Mouse (Mus musculus) liver, embryonic 13.5 days (tissue): Measurements from ENCODE around the gene Htr3a. TPM values are rescaled to one million over a fixed set of nuclear protein-coding genes. Genes with fewer than 3 reads are reported as not detected.
A peak's percentile ranks its signal among the peaks of the same experiment; 100 is the strongest.

Experiments
- ATAC-seq: fragments of 200-750 bp; cut with Nextera tagmentation; 2 replicates; pipeline ENCODE4 v1.8.0; 2017; ENCODE audit warnings: low read depth, mild to moderate bottlenecking, moderate number of reproducible peaks, moderate library complexity
- DNase-seq: peaks from one replicate; pipeline ENCODE4 v3.0.0; 2022
- H3K27ac ChIP-seq: fragments of 300-500 bp; sonication (generic); 2 replicates; pipeline ENCODE4 v1.5.1; 2015; ENCODE audit warnings: moderate library complexity, mild to moderate bottlenecking, inconsistent platforms
- H3K27me3 ChIP-seq: fragments of 300-500 bp; sonication (generic); 2 replicates; pipeline ENCODE4 v1.6.1; 2015; ENCODE audit warnings: mild to moderate bottlenecking, inconsistent platforms
- H3K36me3 ChIP-seq: fragments of 300-500 bp; sonication (generic); 2 replicates; pipeline ENCODE4 v1.6.1; 2015; ENCODE audit warnings: mild to moderate bottlenecking, inconsistent platforms
- H3K4me1 ChIP-seq: fragments of 300-500 bp; sonication (generic); replicated peaks from 2 replicates; pipeline ENCODE4 v1.6.1; 2015; ENCODE audit warnings: inconsistent platforms
- H3K4me2 ChIP-seq: fragments of 300-500 bp; sonication (generic); 2 replicates; pipeline ENCODE4 v1.6.1; 2015; ENCODE audit warnings: inconsistent platforms, mild to moderate bottlenecking, moderate library complexity
- H3K4me3 ChIP-seq: fragments of 300-500 bp; sonication (generic); replicated peaks from 2 replicates; pipeline ENCODE4 v1.5.1; 2015; ENCODE audit warnings: mild to moderate bottlenecking, inconsistent platforms
- H3K9ac ChIP-seq: fragments of 300-500 bp; sonication (generic); 2 replicates; pipeline ENCODE4 v1.6.1; 2015; ENCODE audit warnings: mild to moderate bottlenecking, inconsistent platforms
- H3K9me3 ChIP-seq: fragments of 300-500 bp; sonication (generic); replicated peaks from 2 replicates; pipeline ENCODE4 v1.6.1; 2016; ENCODE audit warnings: inconsistent platforms
- WGBS: fragments of 180-500 bp; shearing (Covaris S2); methylation state at CpG from one replicate; pipeline ENCODE4 v1.1.7; 2015; ENCODE audit not compliant: insufficient replicate concordance; 5-methylcytosine and 5-hydroxymethylcytosine counted together
- polyA plus RNA-seq: library from polyadenylated mRNA; unstranded; fragments of >200 nt; fragmentation: Nextera tagmentation; extraction: Ambion mirVana; gene quantifications from 2 replicates; pipeline ENCODE4 v1.2.1, GENCODE M21; 2015

Gene Htr3a
- polyA plus RNA-seq, 1 experiment from 2014 or later = 0.05 TPM

DNA sequence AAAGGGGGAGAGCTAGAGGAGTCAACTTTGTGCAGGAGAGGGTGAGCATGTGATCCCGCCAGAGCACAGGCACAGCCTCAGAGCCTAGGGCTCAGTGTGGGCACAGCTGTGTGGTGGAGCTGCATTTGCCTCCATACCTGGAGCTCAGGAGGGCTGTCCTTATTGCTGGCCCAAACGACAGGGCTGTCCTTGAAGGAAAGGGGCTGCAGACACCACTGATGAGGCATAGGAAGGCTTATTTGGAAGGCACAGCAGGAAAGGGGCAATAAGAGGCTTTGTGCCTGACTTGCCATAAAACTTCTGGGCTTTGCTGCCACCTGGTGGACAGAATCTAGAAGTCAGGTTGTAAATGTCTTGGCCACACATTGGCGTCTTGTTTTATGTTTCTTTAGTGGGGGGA is 16.9 kb downstream of the Htr3a start:
- no peaks in the 10 kb centered on the region for H3K9me3 ChIP-seq
- H3K4me3 ChIP-seq = no peak overlapping the region
- H3K4me2 ChIP-seq = no peak overlapping the region
- DNase-seq (peak; percentile 15), ATAC-seq (no peak)
- H3K27me3 ChIP-seq = peaks cover 12% of the 10 kb centered on the region; the same call in 1 of the 2 replicates
- no peak overlapping the region for H3K9ac ChIP-seq
- no peaks in the 10 kb centered on the region for H3K36me3 ChIP-seq
- WGBS = 22% methylated on average over 3 of the region's 3 CpGs
- no peak overlapping the region for H3K27ac ChIP-seq
- no peaks in the 10 kb centered on the region for H3K4me1 ChIP-seq

DNA sequence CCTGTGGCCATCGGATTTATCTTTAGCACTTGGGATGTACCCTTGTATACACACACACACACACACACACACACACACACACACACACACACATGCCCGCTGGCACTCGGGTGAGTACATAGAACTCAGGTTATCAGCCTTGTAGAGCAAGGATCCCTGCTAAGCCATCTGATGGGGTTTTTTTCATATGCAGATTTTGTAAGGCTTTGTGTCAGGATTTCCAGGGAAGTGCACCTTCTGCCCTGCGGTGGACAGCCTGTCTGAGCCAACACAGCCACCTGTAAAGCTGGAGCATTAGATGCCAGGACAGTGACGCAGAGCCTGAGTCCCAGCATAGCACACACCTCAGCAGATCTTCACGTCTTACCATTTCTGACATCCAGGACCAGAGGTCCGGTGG is 21.8 kb downstream of the Htr3a start:
- Histone ChIP-seq H3K9ac (no peak overlapping the region), H3K4me2 (no peak overlapping the region), H3K36me3 (no peaks in the 10 kb centered on the region), H3K27ac (no peak overlapping the region), H3K4me3 (no peak overlapping the region), H3K9me3 (no peaks in the 10 kb centered on the region), H3K4me1 (no peaks in the 10 kb centered on the region), H3K27me3 (no peaks in the 10 kb centered on the region)
- 60% methylated on average over 7 of the region's 7 CpGs for WGBS
- DNase-seq = no peak
- ATAC-seq = no peak

DNA sequence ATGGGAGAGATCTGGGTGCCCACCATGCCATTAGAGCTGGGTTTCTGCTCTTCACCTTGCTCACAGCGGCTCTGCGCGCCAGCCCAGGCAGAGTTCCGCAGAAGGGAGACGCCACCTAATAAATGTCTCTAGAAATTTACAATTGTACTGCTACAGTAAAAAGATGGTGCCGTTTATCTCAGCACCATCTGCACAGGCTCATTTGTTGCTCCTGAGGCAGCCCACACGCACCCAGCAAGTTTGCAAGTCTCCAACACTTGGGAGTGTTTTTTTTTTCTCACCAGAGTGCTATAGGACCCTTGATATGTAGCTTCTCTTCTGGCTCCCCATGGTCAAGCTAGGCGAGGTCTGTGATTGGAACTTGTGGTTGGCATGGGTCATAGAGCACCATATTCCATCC is 38.0 kb downstream of the Htr3a start:
- WGBS = 77% methylated on average over 8 of the region's 8 CpGs
- Histone ChIP-seq H3K9me3 (no peaks in the 10 kb centered on the region), H3K4me2 (no peak overlapping the region), H3K36me3 (no peaks in the 10 kb centered on the region), H3K27me3 (0 out of 2 replicates have a peak, but pooled peaks cover 8% of the 10 kb centered on the region), H3K27ac (no peak overlapping the region), H3K9ac (no peak overlapping the region), H3K4me3 (no peak overlapping the region), H3K4me1 (no peaks in the 10 kb centered on the region)
- DNase-seq (no peak), ATAC-seq (no peak)

DNA sequence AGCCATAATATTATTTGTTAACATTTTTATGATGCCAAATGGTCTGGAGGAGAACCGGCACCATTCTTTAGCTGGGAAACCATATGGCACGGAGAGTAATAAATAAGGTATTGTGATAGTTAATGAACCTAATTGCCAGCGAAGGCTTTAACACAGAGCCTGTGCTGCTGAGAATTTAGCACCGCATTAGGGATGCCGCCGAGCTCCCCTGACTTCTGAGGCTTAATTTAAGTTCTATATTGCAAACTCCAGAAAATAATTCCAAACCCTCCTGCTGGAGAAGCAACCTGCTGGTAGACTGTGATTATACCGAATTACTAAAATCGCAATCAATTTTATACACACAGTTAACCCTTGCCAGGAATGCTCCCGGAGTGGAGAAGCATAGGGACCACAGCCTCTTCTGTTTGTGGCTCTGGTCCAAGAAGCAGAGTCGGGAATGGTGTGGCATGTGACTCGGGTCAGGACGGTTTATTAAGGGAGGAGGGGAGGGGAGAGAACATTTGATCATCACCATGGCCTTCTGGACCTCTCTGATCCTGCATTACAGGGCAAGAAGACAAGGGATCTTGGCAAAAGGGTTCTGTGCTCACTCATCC is 44.3 kb downstream of the Htr3a start:
- H3K9ac ChIP-seq = no peak overlapping the region
- H3K27me3 ChIP-seq = 0 out of 2 replicates have a peak, but pooled peaks cover 14% of the 10 kb centered on the region
- H3K9me3 ChIP-seq = no peaks in the 10 kb centered on the region
- ATAC-seq (no peak), DNase-seq (no peak)
- no peak overlapping the region for H3K4me2 ChIP-seq
- WGBS = 70% methylated on average over 12 of the region's 12 CpGs
- no peaks in the 10 kb centered on the region for H3K36me3 ChIP-seq
- H3K27ac ChIP-seq = no peak overlapping the region
- no peak overlapping the region for H3K4me3 ChIP-seq
- H3K4me1 ChIP-seq = no peaks in the 10 kb centered on the region

DNA sequence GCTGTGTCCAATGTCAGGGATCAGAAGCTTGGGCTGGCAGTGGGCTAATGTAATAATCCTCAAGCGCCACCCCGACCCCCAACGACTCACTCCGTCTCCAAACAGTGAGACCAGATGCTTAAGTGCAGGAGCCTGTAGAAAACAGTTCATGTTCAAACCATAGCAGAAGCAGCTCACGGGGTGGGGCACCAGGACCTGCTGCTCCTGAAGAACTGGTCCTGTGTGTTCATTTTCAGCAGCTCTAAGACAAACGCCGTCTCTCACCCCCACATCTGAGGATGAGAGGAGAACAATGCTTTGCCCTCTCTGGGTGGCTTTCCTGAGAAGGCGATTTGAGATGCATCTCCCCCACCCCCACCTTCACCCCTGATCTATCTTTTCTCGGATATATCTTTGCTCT is 45.7 kb downstream of the Htr3a start:
- no peak for ATAC-seq
- Histone ChIP-seq H3K9ac (no peak overlapping the region), H3K9me3 (no peaks in the 10 kb centered on the region), H3K27ac (no peak overlapping the region), H3K27me3 (0 out of 2 replicates have a peak, but pooled peaks cover 14% of the 10 kb centered on the region), H3K4me2 (no peak overlapping the region), H3K36me3 (no peaks in the 10 kb centered on the region), H3K4me1 (no peaks in the 10 kb centered on the region), H3K4me3 (no peak overlapping the region)
- no peak for DNase-seq
- 56% methylated on average over 9 of the region's 9 CpGs for WGBS

DNA sequence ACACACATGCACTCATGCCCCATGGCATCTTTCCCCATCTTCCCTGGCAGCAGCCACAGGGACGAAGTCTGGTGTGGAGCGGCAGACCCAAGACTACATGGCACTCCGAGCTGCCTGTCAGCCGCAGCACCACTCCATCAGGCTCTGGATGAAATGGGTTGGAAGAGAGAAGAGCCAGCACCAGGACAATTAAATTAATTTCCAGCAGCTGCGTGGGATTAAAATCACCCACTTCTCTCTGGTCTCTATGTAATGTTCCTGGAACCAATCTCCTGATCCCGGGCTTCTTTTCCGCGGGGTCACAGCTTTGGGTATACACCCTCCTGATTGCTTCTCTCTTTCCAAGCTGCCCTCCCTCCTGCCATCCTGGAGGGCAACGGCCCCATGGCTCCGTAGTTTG is 49.4 kb downstream of the Htr3a start:
- H3K9me3 ChIP-seq = no peaks in the 10 kb centered on the region
- 74% methylated on average over 10 of the region's 10 CpGs for WGBS
- peaks cover 6% of the 10 kb centered on the region; the same call in 1 of the 2 replicates for H3K27me3 ChIP-seq
- no peak overlapping the region for H3K4me2 ChIP-seq
- H3K4me3 ChIP-seq = no peak overlapping the region
- no peaks in the 10 kb centered on the region for H3K4me1 ChIP-seq
- no peak overlapping the region for H3K9ac ChIP-seq
- H3K27ac ChIP-seq = no peak overlapping the region
- ATAC-seq = no peak
- DNase-seq = no peak
- H3K36me3 ChIP-seq = no peaks in the 10 kb centered on the region

DNA sequence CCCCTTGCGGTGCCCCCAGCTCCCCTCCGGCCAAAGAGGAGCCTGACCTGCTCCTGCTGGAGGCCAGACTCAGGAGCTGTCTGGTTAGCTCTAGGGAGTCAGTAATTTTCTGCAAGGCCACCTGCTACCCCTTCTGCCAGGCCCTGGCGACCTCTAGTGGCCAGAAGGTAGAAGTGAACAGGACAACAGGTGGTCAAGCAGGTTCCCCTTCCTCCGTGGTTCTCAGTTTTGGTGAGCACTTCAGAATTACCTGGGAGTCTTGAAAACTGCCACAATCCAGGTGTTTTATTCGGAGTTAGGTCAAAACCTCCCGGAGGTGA is 50.4 kb downstream of the Htr3a start:
- ATAC-seq = no peak
- no peaks in the 10 kb centered on the region for H3K36me3 ChIP-seq

DNA sequence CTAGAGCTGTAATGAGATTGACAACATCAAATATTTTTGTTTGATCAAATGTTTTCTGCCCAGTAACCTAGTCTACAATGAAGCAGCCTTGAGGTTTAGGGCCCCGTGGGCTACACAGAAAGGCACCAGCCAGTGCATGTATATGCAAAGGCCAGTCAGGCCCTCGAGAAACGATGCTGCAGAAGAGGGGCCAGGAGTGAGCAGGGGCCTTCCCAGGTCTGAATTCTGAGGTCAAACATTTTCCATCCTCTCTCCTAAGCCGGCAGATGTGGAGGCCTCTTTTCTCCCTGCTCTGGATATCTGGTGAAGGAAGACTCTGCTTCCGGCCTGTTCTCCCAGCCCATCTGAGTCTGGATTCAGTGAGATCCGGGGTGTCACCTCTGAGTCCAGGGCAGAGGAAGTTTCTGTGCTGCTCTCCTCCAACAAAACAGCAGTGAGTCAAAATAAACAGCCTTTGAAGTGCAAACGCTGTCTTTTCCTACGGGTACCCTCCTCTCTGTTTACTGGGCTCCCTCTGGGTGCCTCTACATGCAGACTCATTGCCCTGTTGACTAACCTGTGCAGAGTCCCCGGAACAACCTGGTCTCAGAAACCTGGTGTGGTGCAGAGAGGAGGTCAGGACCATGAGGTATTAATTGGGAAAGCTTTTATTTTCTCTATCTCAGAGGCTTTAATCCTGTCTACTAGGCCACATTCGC is 50.9 kb downstream of the Htr3a start:
- Histone ChIP-seq H3K27me3 (peaks cover 7% of the 10 kb centered on the region; the same call in 1 of the 2 replicates), H3K36me3 (no peaks in the 10 kb centered on the region), H3K4me3 (no peak overlapping the region), H3K27ac (no peak overlapping the region), H3K9me3 (no peaks in the 10 kb centered on the region), H3K4me2 (no peak overlapping the region), H3K9ac (no peak overlapping the region), H3K4me1 (no peaks in the 10 kb centered on the region)
- no peak for DNase-seq
- no peak for ATAC-seq
- WGBS = 41% methylated on average over 10 of the region's 10 CpGs

More for the DNA sequence above, 50.4 kb downstream of the Htr3a start:
- Histone ChIP-seq H3K4me3 (no peak overlapping the region), H3K27ac (no peak overlapping the region), H3K9me3 (no peaks in the 10 kb centered on the region), H3K27me3 (peaks cover 7% of the 10 kb centered on the region; the same call in 1 of the 2 replicates), H3K4me1 (no peaks in the 10 kb centered on the region), H3K4me2 (no peak overlapping the region), H3K9ac (no peak overlapping the region)
- peak; percentile 29 for DNase-seq
- 4% methylated on average over 6 of the region's 6 CpGs for WGBS

DNA sequence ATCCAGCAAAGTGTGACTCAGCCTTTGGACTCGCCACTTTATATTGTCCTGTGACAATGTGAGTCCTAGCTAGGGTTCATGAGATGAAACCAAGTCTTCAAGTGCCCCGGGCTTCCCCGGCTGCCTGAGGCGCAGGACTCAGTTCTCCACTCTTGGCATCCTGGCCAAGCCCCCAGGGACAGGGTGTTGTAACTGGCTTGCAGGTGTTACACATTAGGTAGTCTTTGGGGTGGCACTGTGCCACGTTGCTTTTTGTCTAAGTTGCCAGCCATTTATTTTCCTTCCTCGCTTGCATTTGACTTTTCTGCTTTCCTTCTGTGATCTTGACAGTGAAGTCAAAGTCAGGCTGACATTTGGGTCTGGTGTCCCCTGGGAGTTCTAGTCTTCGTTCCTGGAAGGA is 53.0 kb downstream of the Htr3a start:
- Histone ChIP-seq H3K27ac (no peak overlapping the region), H3K36me3 (no peaks in the 10 kb centered on the region), H3K4me2 (no peak overlapping the region), H3K9ac (no peak overlapping the region), H3K4me1 (no peaks in the 10 kb centered on the region), H3K9me3 (no peaks in the 10 kb centered on the region), H3K4me3 (no peak overlapping the region), H3K27me3 (peaks cover 7% of the 10 kb centered on the region; the same call in 1 of the 2 replicates)
- DNase-seq (no peak), ATAC-seq (no peak)
- WGBS = 63% methylated on average over 7 of the region's 7 CpGs

DNA sequence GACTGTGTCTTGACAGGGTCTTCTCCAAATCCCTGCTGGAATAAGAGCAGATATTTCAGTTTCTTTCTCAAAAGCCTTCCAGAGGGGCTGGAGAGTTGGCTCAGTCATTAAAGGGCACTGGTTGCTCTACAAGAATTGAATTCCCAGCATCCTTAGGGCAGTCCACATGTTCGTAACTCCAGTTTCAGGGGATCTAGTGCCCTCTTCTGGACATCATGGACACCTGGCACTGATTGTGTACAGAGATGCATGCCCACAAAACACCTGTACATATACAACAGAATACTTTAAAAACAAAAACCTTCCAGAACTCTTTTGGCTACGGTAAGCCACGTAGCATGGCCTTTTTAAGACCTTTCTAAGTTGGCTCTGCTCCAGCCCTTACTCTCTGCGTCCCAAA is 54.7 kb downstream of the Htr3a start:
- WGBS = 61% methylated on average over 4 of the region's 4 CpGs
- no peak overlapping the region for H3K9ac ChIP-seq
- no peak overlapping the region for H3K27ac ChIP-seq
- no peak overlapping the region for H3K4me3 ChIP-seq
- H3K4me1 ChIP-seq = no peaks in the 10 kb centered on the region
- no peak for ATAC-seq
- no peak for DNase-seq
- peaks cover 11% of the 10 kb centered on the region; the same call in 1 of the 2 replicates for H3K27me3 ChIP-seq
- no peaks in the 10 kb centered on the region for H3K9me3 ChIP-seq
- H3K36me3 ChIP-seq = no peaks in the 10 kb centered on the region
- no peak overlapping the region for H3K4me2 ChIP-seq

DNA sequence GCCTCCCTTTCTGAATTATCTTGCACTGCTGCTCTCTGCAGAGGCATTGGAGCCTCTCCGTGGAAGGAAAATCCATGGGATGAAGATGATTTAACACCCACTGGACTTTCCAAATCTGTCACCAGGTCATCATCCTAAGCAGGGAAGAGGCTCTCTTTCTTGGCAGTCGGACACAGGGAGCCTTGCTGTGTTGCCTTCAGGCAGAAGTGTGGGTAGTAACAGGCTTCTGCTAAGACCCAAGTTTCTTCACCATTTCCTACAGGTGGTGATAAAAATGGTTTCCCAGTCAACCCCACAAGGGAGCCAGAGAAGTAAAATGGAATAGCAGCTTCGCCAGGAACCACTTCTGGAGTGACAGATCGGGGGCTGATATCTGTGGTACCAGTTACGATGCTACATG is 61.4 kb downstream of the Htr3a start:
- Histone ChIP-seq H3K4me1 (no peaks in the 10 kb centered on the region), H3K9ac (no peak overlapping the region), H3K27me3 (peaks cover 3% of the 10 kb centered on the region; the same call in 1 of the 2 replicates), H3K36me3 (no peaks in the 10 kb centered on the region), H3K4me2 (no peak overlapping the region), H3K9me3 (no peaks in the 10 kb centered on the region), H3K4me3 (no peak overlapping the region), H3K27ac (no peak overlapping the region)
- 69% methylated on average over 5 of the region's 5 CpGs for WGBS
- DNase-seq (no peak), ATAC-seq (no peak)
